Mouse (Mus musculus) hindbrain, postnatal 0 days (tissue): ENCODE results near the gene Mrc1. TPM values are rescaled to one million over a fixed set of nuclear protein-coding genes. Genes with fewer than 3 reads are reported as not detected.

Source experiments
- ATAC-seq: fragments of 200-750 bp; cut with Nextera tagmentation; 2 replicates; pipeline ENCODE4 v1.8.0; 2017; ENCODE audit warnings: mild to moderate bottlenecking, moderate TSS enrichment, moderate library complexity
- DNase-seq: peaks from one replicate; pipeline ENCODE4 v3.0.0-alpha.2; 2015; ENCODE audit warnings: low spot score
- H3K27ac ChIP-seq: fragments of 300-500 bp; sonication (generic); 2 replicates; pipeline ENCODE4 v1.5.1; 2014; ENCODE audit warnings: mild to moderate bottlenecking
- H3K27me3 ChIP-seq: fragments of 300-500 bp; sonication (generic); 2 replicates; pipeline ENCODE4 v1.6.1; 2014; ENCODE audit warnings: low read length, mixed read lengths; ENCODE audit not compliant: insufficient read depth
- H3K36me3 ChIP-seq: fragments of 300-500 bp; sonication (generic); 2 replicates; pipeline ENCODE4 v1.6.1; 2014; ENCODE audit warnings: low read length, mixed read lengths; ENCODE audit not compliant: insufficient read depth
- H3K4me1 ChIP-seq: fragments of 300-500 bp; sonication (generic); 2 replicates; pipeline ENCODE4 v1.6.1; 2014; ENCODE audit warnings: antibody characterized with exemption, low read length, mixed read lengths; ENCODE audit not compliant: insufficient read depth
- H3K4me2 ChIP-seq: fragments of 300-500 bp; sonication (generic); 2 replicates; pipeline ENCODE4 v1.6.1; 2014; ENCODE audit warnings: low read depth, mild to moderate bottlenecking, low read length, moderate library complexity, mixed read lengths
- H3K4me3 ChIP-seq: fragments of 300-500 bp; sonication (generic); 2 replicates; pipeline ENCODE4 v1.5.1; 2014; ENCODE audit warnings: low read length
- H3K9ac ChIP-seq: fragments of 300-500 bp; sonication (generic); replicated peaks from 2 replicates; pipeline ENCODE4 v1.6.1; 2014; ENCODE audit warnings: mild to moderate bottlenecking, low read length, moderate library complexity, mixed read lengths
- H3K9me3 ChIP-seq: fragments of 300-500 bp; sonication (generic); 2 replicates; pipeline ENCODE4 v1.6.1; 2016; ENCODE audit warnings: low read length, mixed read lengths
- CTCF ChIP-seq: IDR thresholded peaks from 2 replicates; pipeline ENCODE4 v1.5.1; 2016; ENCODE audit warnings: antibody characterized with exemption, control low read depth, low read depth
- WGBS: fragments of 180-500 bp; shearing (Covaris S2); extraction: QIAGEN DNeasy Blood & Tissue Kit; methylation state at CpG from one replicate; pipeline ENCODE4 v1.1.7; 2014; 5-methylcytosine and 5-hydroxymethylcytosine counted together
- polyA plus RNA-seq: library from polyadenylated mRNA; unstranded; fragments of >200 nt; fragmentation: Nextera tagmentation; extraction: Ambion mirVana; gene quantifications from 2 replicates; pipeline ENCODE4 v1.2.1, GENCODE M21; 2015
- total RNA-seq: library from RNA; depleted of rRNA; stranded (reverse); fragments of >200 nt; gene quantifications from 2 replicates; pipeline ENCODE4 v1.2.3, GENCODE M21; 2014

Mrc1 gene
- total and polyA plus RNA-seq, 2 experiments from 2014 or later: 4.7 to 10.3 TPM

GRCm38 (mm10) chr2:14262090-14262489, 32.9 kb downstream of the Mrc1 start:
- no peak overlapping the region for H3K27ac ChIP-seq
- 80% methylated on average over 1 of the region's 1 CpGs for WGBS
- no peak overlapping the region for H3K4me3 ChIP-seq
- no peaks in the 10 kb centered on the region for H3K4me1 ChIP-seq
- H3K4me2 ChIP-seq: no peak overlapping the region
- no peaks in the 10 kb centered on the region for H3K9me3 ChIP-seq
- no peaks in the 10 kb centered on the region for H3K27me3 ChIP-seq
- H3K36me3 ChIP-seq: no peaks in the 10 kb centered on the region
- DNase-seq (no peak), ATAC-seq (no peak)
- no peak for TF ChIP-seq CTCF
- H3K9ac ChIP-seq: no peak overlapping the region

- Histone ChIP-seq H3K4me1 (no peaks in the 10 kb centered on the region), H3K27me3 (no peaks in the 10 kb centered on the region), H3K9me3 (no peaks in the 10 kb centered on the region), H3K27ac (no peak overlapping the region), H3K4me3 (no peak overlapping the region), H3K36me3 (no peaks in the 10 kb centered on the region), H3K9ac (no peak overlapping the region), H3K4me2 (no peak overlapping the region)
- TF ChIP-seq CTCF: no peak
- no peak for DNase-seq
- 48% methylated on average over 1 of the region's 1 CpGs for WGBS
- no peak for ATAC-seq
Measured at GRCm38 (mm10) chr2:14269160-14269559, 40.0 kb downstream of the Mrc1 start.

- Histone ChIP-seq H3K27me3 (no peaks in the 10 kb centered on the region), H3K9me3 (no peaks in the 10 kb centered on the region), H3K4me1 (no peaks in the 10 kb centered on the region), H3K27ac (no peak overlapping the region), H3K36me3 (no peaks in the 10 kb centered on the region), H3K9ac (no peak overlapping the region), H3K4me3 (no peak overlapping the region), H3K4me2 (no peak overlapping the region)
- TF ChIP-seq CTCF: no peak
- DNase-seq: no peak
- ATAC-seq: no peak
- 100% methylated on average over 1 of the region's 1 CpGs for WGBS
Measured at GRCm38 (mm10) chr2:14272088-14272487, 42.9 kb downstream of the Mrc1 start.

- WGBS: 84% methylated on average over 5 of the region's 5 CpGs
- no peak for TF ChIP-seq CTCF
- H3K9ac ChIP-seq: no peak overlapping the region
- H3K4me2 ChIP-seq: no peak overlapping the region
- H3K27ac ChIP-seq: no peak overlapping the region
- no peaks in the 10 kb centered on the region for H3K27me3 ChIP-seq
- DNase-seq: no peak
- no peaks in the 10 kb centered on the region for H3K4me1 ChIP-seq
- H3K4me3 ChIP-seq: no peak overlapping the region
- H3K36me3 ChIP-seq: no peaks in the 10 kb centered on the region
- H3K9me3 ChIP-seq: no peaks in the 10 kb centered on the region
- ATAC-seq: no peak
Measured at GRCm38 (mm10) chr2:14275796-14276195, 46.6 kb downstream of the Mrc1 start.

- H3K9me3 ChIP-seq: no peaks in the 10 kb centered on the region
- no peaks in the 10 kb centered on the region for H3K36me3 ChIP-seq
- no peak overlapping the region for H3K4me3 ChIP-seq
- H3K4me1 ChIP-seq: no peaks in the 10 kb centered on the region
- no peak overlapping the region for H3K9ac ChIP-seq
- H3K27ac ChIP-seq: no peak overlapping the region
- no peak overlapping the region for H3K4me2 ChIP-seq
- no peak for TF ChIP-seq CTCF
- 79% methylated on average over 2 of the region's 2 CpGs for WGBS
- ATAC-seq (no peak), DNase-seq (no peak)
- H3K27me3 ChIP-seq: no peaks in the 10 kb centered on the region
Measured at GRCm38 (mm10) chr2:14279256-14279655, 50.1 kb downstream of the Mrc1 start.

GRCm38 (mm10) chr2:14279795-14280194, 50.6 kb downstream of the Mrc1 start:
- no peak for TF ChIP-seq CTCF
- Histone ChIP-seq H3K27ac (no peak overlapping the region), H3K36me3 (no peaks in the 10 kb centered on the region), H3K4me3 (no peak overlapping the region), H3K9ac (no peak overlapping the region), H3K9me3 (no peaks in the 10 kb centered on the region), H3K4me2 (no peak overlapping the region), H3K27me3 (no peaks in the 10 kb centered on the region), H3K4me1 (no peaks in the 10 kb centered on the region)
- DNase-seq: no peak
- ATAC-seq: no peak
- 88% methylated on average over 6 of the region's 6 CpGs for WGBS

GRCm38 (mm10) chr2:14295334-14295733, 66.1 kb downstream of the Mrc1 start:
- no peak overlapping the region for H3K27ac ChIP-seq
- WGBS: 51% methylated on average over 5 of the region's 5 CpGs
- no peaks in the 10 kb centered on the region for H3K36me3 ChIP-seq
- ATAC-seq: no peak
- peak; percentile 92 for TF ChIP-seq CTCF
- no peak overlapping the region for H3K4me2 ChIP-seq
- no peaks in the 10 kb centered on the region for H3K4me1 ChIP-seq
- no peaks in the 10 kb centered on the region for H3K27me3 ChIP-seq
- H3K9me3 ChIP-seq: no peaks in the 10 kb centered on the region
- DNase-seq: peak; percentile 86
- no peak overlapping the region for H3K4me3 ChIP-seq
- H3K9ac ChIP-seq: no peak overlapping the region
